Mouse (Mus musculus) subcutaneous adipose tissue, adult 2 months (tissue): ENCODE data around the gene Amz2. TPM values are rescaled to one million over a fixed set of nuclear protein-coding genes. Genes with fewer than 3 reads are reported as not detected.

Experiments used
- polyA plus RNA-seq: library from polyadenylated mRNA; depleted of rRNA; stranded (reverse); fragments of >200 nt; gene quantifications from 2 replicates; pipeline ENCODE4 v1.2.3, GENCODE M21; 2012; ENCODE audit warnings: low replicate concordance; rRNA removed

The Amz2 gene
- 56.4 and 57.5 TPM in 2 replicates for polyA plus RNA-seq

GRCm38 (mm10) chr11:109425392-109426271 is at the start of gene Amz2:
Amz2 (plus strand) TSS chr11:109425946.

GRCm38 (mm10) chr11:109413617-109414016 is 12.1 kb upstream of the Amz2 start, which contains the start of gene 9930022D16Rik:
9930022D16Rik (plus strand) TSS chr11:109413917.

GRCm38 (mm10) chr11:109473171-109474085 is 47.7 kb downstream of the Amz2 start, which contains the start of the genes Arsg and Slc16a6:
Arsg (plus strand) TSS chr11:109473374.
Slc16a6 (minus strand) TSS chr11:109473598.

Other genes with a start within 250 kb of the Amz2 start
- 0.29 and 3.9 TPM in 2 replicates for gene Rgs9, start 127.8 kb upstream of the Amz2 start, polyA plus RNA-seq
- gene Gna13, start 63.1 kb upstream of the Amz2 start, polyA plus RNA-seq: 21.3 and 26.6 TPM in 2 replicates
- gene 9930022D16Rik, start 12.0 kb upstream of the Amz2 start, polyA plus RNA-seq: not detected in 2 replicates
- gene Arsg, start 47.4 kb downstream of the Amz2 start, polyA plus RNA-seq: 6.2 and 12.4 TPM in 2 replicates
- gene Slc16a6, start 47.7 kb downstream of the Amz2 start, polyA plus RNA-seq: 1.2 and 4.3 TPM in 2 replicates
- 54.5 and 57.0 TPM in 2 replicates for gene Wipi1, start 186.0 kb downstream of the Amz2 start, polyA plus RNA-seq
- 79.0 and 118 TPM in 2 replicates for gene Prkar1a, start 223.5 kb downstream of the Amz2 start, polyA plus RNA-seq